Mouse (Mus musculus): ENCODE measurements around the gene Chd1.

- no peak for TF ChIP-seq CTCF (IDR thresholded peaks at IDR 0.05; ENCODE audit: low read depth, low read length)
- no peak for TF ChIP-seq POLR2A (IDR thresholded peaks at IDR 0.05; ENCODE audit: insufficient read depth, low read length)
- TF ChIP-seq EP300 (IDR thresholded peaks at IDR 0.05; ENCODE audit: insufficient read depth, low read depth, low read length), result no peak
Observed at GRCm38 (mm10) chr17:15698956-15699355, 5.8 kb upstream of the Chd1 start.
